Mouse (Mus musculus) spleen, embryonic (tissue): ENCODE measurements around the gene Robo2.

Experiments
- CTCF ChIA-PET: fragments of 350-600 bp; sonication (Branson Sonifier 250); formaldehyde crosslinking; loops from one replicate; lab custom pipeline; 2022; lab: Charles Lee

Gene Robo2

GRCm38 (mm10) chr16:73957675-73958523 is 453.7 kb downstream of the Robo2 start:
- CTCF ChIA-PET = no interaction called here

- CTCF ChIA-PET = no interaction called here
These were observed 465.5 kb downstream of the Robo2 start for GRCm38 (mm10) chr16:73946171-73946570.

- CTCF ChIA-PET = no interaction called here
These were observed 471.4 kb downstream of the Robo2 start for GRCm38 (mm10) chr16:73940211-73940541.

- CTCF ChIA-PET = interaction anchor here (0.6 kb wide), 1 partner anchor 54 kb away, joined by 13 read pairs; no protein-coding TSS in a partner anchor
These were observed 472.0 kb downstream of the Robo2 start for GRCm38 (mm10) chr16:73939423-73940210.

GRCm38 (mm10) chr16:73930323-73930722 is 481.3 kb downstream of the Robo2 start:
- CTCF ChIA-PET = no interaction called here

GRCm38 (mm10) chr16:73927481-73927880 is 484.1 kb downstream of the Robo2 start:
- CTCF ChIA-PET = no interaction called here

GRCm38 (mm10) chr16:73915425-73915824 is 496.2 kb downstream of the Robo2 start:
- CTCF ChIA-PET = no interaction called here

GRCm38 (mm10) chr16:73914936-73915335 is 496.7 kb downstream of the Robo2 start:
- CTCF ChIA-PET = no interaction called here

- CTCF ChIA-PET = no interaction called here
These were observed 503.1 kb downstream of the Robo2 start for GRCm38 (mm10) chr16:73908504-73908903.

GRCm38 (mm10) chr16:73896856-73897255 is 514.8 kb downstream of the Robo2 start:
- CTCF ChIA-PET = interaction anchor here (0.6 kb wide), 1 partner anchor 113 kb away, joined by 3 read pairs; no protein-coding TSS in a partner anchor

GRCm38 (mm10) chr16:73881911-73882310 is 529.7 kb downstream of the Robo2 start:
- CTCF ChIA-PET = no interaction called here

GRCm38 (mm10) chr16:73877973-73878372 is 533.7 kb downstream of the Robo2 start:
- CTCF ChIA-PET = no interaction called here

- CTCF ChIA-PET = no interaction called here
These were observed 536.6 kb downstream of the Robo2 start for GRCm38 (mm10) chr16:73874991-73875390.

GRCm38 (mm10) chr16:73873828-73874558 is 537.6 kb downstream of the Robo2 start:
- CTCF ChIA-PET = no interaction called here

GRCm38 (mm10) chr16:73870296-73870695 is 541.3 kb downstream of the Robo2 start:
- CTCF ChIA-PET = no interaction called here

GRCm38 (mm10) chr16:73869527-73870212 is 542.0 kb downstream of the Robo2 start:
- CTCF ChIA-PET = no interaction called here

GRCm38 (mm10) chr16:73864625-73865024 is 547.0 kb downstream of the Robo2 start:
- CTCF ChIA-PET = no interaction called here

- CTCF ChIA-PET = no interaction called here
These were observed 547.9 kb downstream of the Robo2 start for GRCm38 (mm10) chr16:73863748-73864147.

GRCm38 (mm10) chr16:73858717-73859116 is 552.9 kb downstream of the Robo2 start:
- CTCF ChIA-PET = no interaction called here

- CTCF ChIA-PET = no interaction called here
These were observed 555.8 kb downstream of the Robo2 start for GRCm38 (mm10) chr16:73855821-73856220.
